Mouse (Mus musculus) neural tube, embryonic 11.5 days (tissue): Measurements from ENCODE around the gene Itpripl1. TPM values are rescaled to one million over a fixed set of nuclear protein-coding genes. Genes with fewer than 3 reads are reported as not detected.
"Not testable (repeated sequence)": the region's sequence is repeated elsewhere in the genome, so short reads cannot be mapped to it uniquely, and the experiment has no call there.

Experiments
- ATAC-seq: fragments of 200-750 bp; cut with Nextera tagmentation; 2 replicates; pipeline ENCODE4 v1.8.0; 2017; ENCODE audit warnings: moderate number of reproducible peaks, mild to moderate bottlenecking, moderate TSS enrichment, moderate library complexity; ENCODE audit not compliant: insufficient read depth, low FRiP score, low TSS enrichment
- DNase-seq: peaks from one replicate; pipeline ENCODE4 v3.0.0-alpha.2; 2015; ENCODE audit warnings: low spot score
- H3K27ac ChIP-seq: fragments of 300-500 bp; sonication (generic); 2 replicates; pipeline ENCODE4 v1.5.1; 2014; ENCODE audit warnings: low read depth, mild to moderate bottlenecking, low read length
- H3K27me3 ChIP-seq: fragments of 300-500 bp; sonication (generic); 2 replicates; pipeline ENCODE4 v1.6.1; 2014; ENCODE audit warnings: mild to moderate bottlenecking, low read length, mixed read lengths; ENCODE audit not compliant: control insufficient read depth, insufficient read depth
- H3K36me3 ChIP-seq: fragments of 300-500 bp; sonication (generic); 2 replicates; pipeline ENCODE4 v1.6.1; 2014; ENCODE audit warnings: mild to moderate bottlenecking, low read length, moderate library complexity, mixed read lengths; ENCODE audit not compliant: control insufficient read depth, insufficient read depth
- H3K4me1 ChIP-seq: fragments of 300-500 bp; sonication (generic); 2 replicates; pipeline ENCODE4 v1.6.1; 2014; ENCODE audit warnings: low read length, mixed read lengths; ENCODE audit not compliant: control insufficient read depth, insufficient read depth
- H3K4me2 ChIP-seq: fragments of 300-500 bp; sonication (generic); 2 replicates; pipeline ENCODE4 v1.6.1; 2014; ENCODE audit warnings: low read depth, mild to moderate bottlenecking, moderate library complexity
- H3K4me3 ChIP-seq: fragments of 300-500 bp; sonication (generic); 2 replicates; pipeline ENCODE4 v1.5.1; 2014; ENCODE audit warnings: low read depth, low read length
- H3K9ac ChIP-seq: fragments of 300-500 bp; sonication (generic); 2 replicates; pipeline ENCODE4 v1.6.1; 2014; ENCODE audit warnings: mild to moderate bottlenecking, low read length
- H3K9me3 ChIP-seq: fragments of 300-500 bp; sonication (generic); 2 replicates; pipeline ENCODE4 v1.6.1; 2016; ENCODE audit warnings: low read length; ENCODE audit not compliant: control insufficient read depth
- WGBS: fragments of 180-500 bp; shearing (Covaris S2); extraction: QIAGEN DNeasy Blood & Tissue Kit; methylation state at CpG from one replicate; pipeline ENCODE4 v1.1.7; 2014; 5-methylcytosine and 5-hydroxymethylcytosine counted together
- polyA plus RNA-seq: library from polyadenylated mRNA; unstranded; fragments of >200 nt; fragmentation: Nextera tagmentation; extraction: Ambion mirVana; gene quantifications from 2 replicates; pipeline ENCODE4 v1.2.1, GENCODE M21; 2014

Gene Itpripl1
- polyA plus RNA-seq, 1 experiment from 2014 or later, result 15.7 TPM

GRCm38 (mm10) chr2:127140011-127140410 is 3.2 kb downstream of the Itpripl1 start:
- H3K4me2 ChIP-seq, result no peak overlapping the region
- H3K4me3 ChIP-seq, result no peak overlapping the region
- peaks cover 9% of the 10 kb centered on the region for H3K4me1 ChIP-seq
- H3K9ac ChIP-seq, result no peak overlapping the region
- no peaks in the 10 kb centered on the region for H3K9me3 ChIP-seq
- 96% methylated on average over 7 of the region's 7 CpGs for WGBS
- H3K36me3 ChIP-seq, result no peaks in the 10 kb centered on the region; the same call in 1 of the 2 replicates
- H3K27ac ChIP-seq, result no peak overlapping the region
- DNase-seq (no peak), ATAC-seq (no peak)
- no peaks in the 10 kb centered on the region for H3K27me3 ChIP-seq

GRCm38 (mm10) chr2:127139605-127140004 is 3.6 kb downstream of the Itpripl1 start:
- no peak overlapping the region for H3K9ac ChIP-seq
- H3K27ac ChIP-seq, result no peak overlapping the region
- H3K4me2 ChIP-seq, result no peak overlapping the region
- WGBS, result 92% methylated on average over 1 of the region's 1 CpGs
- H3K4me3 ChIP-seq, result no peak overlapping the region
- ATAC-seq (no peak), DNase-seq (no peak)
- peaks cover 9% of the 10 kb centered on the region for H3K4me1 ChIP-seq
- no peaks in the 10 kb centered on the region for H3K9me3 ChIP-seq
- no peaks in the 10 kb centered on the region; the same call in 1 of the 2 replicates for H3K36me3 ChIP-seq
- no peaks in the 10 kb centered on the region for H3K27me3 ChIP-seq

GRCm38 (mm10) chr2:127139094-127139493 is 4.1 kb downstream of the Itpripl1 start:
- no peak for ATAC-seq
- no peak overlapping the region for H3K9ac ChIP-seq
- 96% methylated on average over 8 of the region's 8 CpGs for WGBS

GRCm38 (mm10) chr2:127138449-127138848 is 4.8 kb downstream of the Itpripl1 start:
- 90% methylated on average over 4 of the region's 4 CpGs for WGBS
- no peaks in the 10 kb centered on the region for H3K27me3 ChIP-seq
- DNase-seq (no peak), ATAC-seq (no peak)
- peaks cover 13% of the 10 kb centered on the region for H3K4me1 ChIP-seq
- no peaks in the 10 kb centered on the region; the same call in 1 of the 2 replicates for H3K36me3 ChIP-seq
- H3K9ac ChIP-seq, result no peak overlapping the region
- H3K27ac ChIP-seq, result no peak overlapping the region
- no peak overlapping the region for H3K4me2 ChIP-seq
- no peak overlapping the region for H3K4me3 ChIP-seq
- H3K9me3 ChIP-seq, result no peaks in the 10 kb centered on the region

More at GRCm38 (mm10) chr2:127139094-127139493, 4.1 kb downstream of the Itpripl1 start:
- Histone ChIP-seq H3K4me3 (no peak overlapping the region), H3K27ac (no peak overlapping the region), H3K4me1 (peaks cover 13% of the 10 kb centered on the region), H3K9me3 (no peaks in the 10 kb centered on the region), H3K4me2 (no peak overlapping the region), H3K36me3 (no peaks in the 10 kb centered on the region; the same call in 1 of the 2 replicates), H3K27me3 (no peaks in the 10 kb centered on the region)
- no peak for DNase-seq

DNA sequence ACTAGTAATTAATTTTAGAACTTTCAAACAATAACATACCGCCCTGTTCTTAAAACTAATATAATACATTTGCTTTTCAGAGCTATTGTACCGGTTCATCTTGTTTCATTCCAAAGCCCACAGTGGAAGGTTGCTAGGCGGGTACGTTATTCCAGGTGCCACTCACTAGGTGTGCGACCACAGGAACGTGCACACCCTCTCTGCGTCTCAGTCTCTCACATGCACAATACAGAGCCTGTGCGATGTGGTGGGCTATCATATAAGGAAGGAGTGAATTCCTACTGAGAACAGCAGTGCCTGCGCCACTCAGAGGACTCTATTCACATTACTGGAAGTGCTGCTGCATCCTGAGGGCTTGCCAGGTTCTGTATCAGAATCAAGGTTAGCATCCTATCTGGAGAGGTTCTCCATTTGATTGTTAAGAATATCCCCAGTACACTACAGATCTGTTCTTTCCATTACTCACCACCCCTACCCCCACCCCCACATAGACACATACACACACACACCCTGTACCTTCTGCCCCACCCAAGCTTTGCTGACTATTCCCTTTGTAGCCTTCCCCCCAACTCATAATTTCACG is 5.3 kb downstream of the Itpripl1 start:
- WGBS, result 87% methylated on average over 10 of the region's 10 CpGs
- ATAC-seq (no peak), DNase-seq (no peak)
- H3K9ac ChIP-seq, result no peak overlapping the region
- no peaks in the 10 kb centered on the region for H3K27me3 ChIP-seq
- H3K4me1 ChIP-seq, result peaks cover 13% of the 10 kb centered on the region
- H3K4me2 ChIP-seq, result no peak overlapping the region
- no peak overlapping the region for H3K4me3 ChIP-seq
- no peaks in the 10 kb centered on the region; the same call in 1 of the 2 replicates for H3K36me3 ChIP-seq
- no peak overlapping the region for H3K27ac ChIP-seq
- no peaks in the 10 kb centered on the region for H3K9me3 ChIP-seq

- Histone ChIP-seq H3K27me3 (no peaks in the 10 kb centered on the region), H3K9ac (no peak overlapping the region), H3K4me3 (no peak overlapping the region), H3K4me2 (no peak overlapping the region), H3K4me1 (peaks cover 10% of the 10 kb centered on the region), H3K27ac (peak overlapping the region; percentile 61; the same call in 1 of the 2 replicates), H3K36me3 (no peaks in the 10 kb centered on the region; the same call in 1 of the 2 replicates), H3K9me3 (no peaks in the 10 kb centered on the region)
- DNase-seq (peak; percentile 75), ATAC-seq (peak; percentile 69)
- 19% methylated on average over 5 of the region's 5 CpGs for WGBS
Observed at GRCm38 (mm10) chr2:127136979-127137378, 6.3 kb downstream of the Itpripl1 start.

DNA sequence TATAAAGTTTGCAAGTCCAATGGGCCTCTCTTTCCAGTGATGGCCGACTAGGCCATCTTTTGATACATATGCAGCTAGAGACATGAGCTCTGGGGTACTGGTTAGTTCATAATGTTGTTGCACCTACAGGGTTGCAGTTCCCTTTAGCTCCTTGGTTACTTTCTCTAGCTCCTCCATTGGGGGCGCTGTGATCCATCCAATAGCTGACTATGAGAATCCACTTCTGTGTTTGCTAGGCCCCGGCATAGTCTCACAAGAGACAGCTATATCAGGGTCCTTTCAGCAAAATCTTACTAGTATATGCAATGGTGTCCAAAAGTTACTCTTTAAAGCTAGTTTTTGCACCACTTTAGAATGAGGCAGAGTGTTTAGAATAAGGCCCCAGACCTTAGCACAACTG is 8.0 kb downstream of the Itpripl1 start:
- H3K4me2 ChIP-seq, H3K27ac ChIP-seq, H3K4me3 ChIP-seq, H3K9me3 ChIP-seq, H3K9ac ChIP-seq, DNase-seq, ATAC-seq, H3K27me3 ChIP-seq, H3K36me3 ChIP-seq: not testable (repeated sequence)
- peaks cover 10% of the 10 kb centered on the region for H3K4me1 ChIP-seq
- WGBS, result 40% methylated on average over 2 of the region's 3 CpGs

- ATAC-seq (peak; percentile 77), DNase-seq (peak; percentile 95)
- H3K4me2 ChIP-seq, result peak within 1 kb of the TSS; percentile 74
- peaks cover 10% of the 10 kb centered on the region for H3K4me1 ChIP-seq
- no peaks in the 10 kb centered on the region for H3K9me3 ChIP-seq
- H3K27ac ChIP-seq, result peak within 1 kb of the TSS; percentile 70
- no peaks in the 10 kb centered on the region; the same call in 1 of the 2 replicates for H3K36me3 ChIP-seq
- WGBS, result 1% methylated on average over 57 of the region's 57 CpGs
- H3K9ac ChIP-seq, result peak within 1 kb of the TSS; percentile 76
- peak within 1 kb of the TSS; percentile 86 for H3K4me3 ChIP-seq
- no peaks in the 10 kb centered on the region for H3K27me3 ChIP-seq
Observed at GRCm38 (mm10) chr2:127133621-127134461, 9.4 kb downstream of the Itpripl1 start, which contains the start of gene Ncaph. Gene Ncaph (minus strand): TSS chr2:127133954.
